Mouse (Mus musculus) small intestine, adult 2 months (tissue): Measurements from ENCODE around the gene Sgk1. TPM values are rescaled to one million over a fixed set of nuclear protein-coding genes. Genes with fewer than 3 reads are reported as not detected.

Experiments
- H3K27ac ChIP-seq: fragments of 200-500 bp; 2 replicates; pipeline ENCODE4 v1.5.1; 2012; ENCODE audit warnings: low read depth, low read length, control low read depth, inconsistent platforms; ENCODE audit not compliant: insufficient read depth
- H3K27me3 ChIP-seq: fragments of 200-500 bp; 2 replicates; pipeline ENCODE4 v1.6.1; 2012; ENCODE audit warnings: mild to moderate bottlenecking, moderate library complexity, low read length, inconsistent platforms; ENCODE audit not compliant: control insufficient read depth, insufficient read depth
- H3K36me3 ChIP-seq: fragments of 200-500 bp; 2 replicates; pipeline ENCODE4 v1.6.1; 2012; ENCODE audit warnings: mild to moderate bottlenecking, low read length, control low read depth, inconsistent platforms; ENCODE audit not compliant: control insufficient read depth, insufficient read depth
- H3K4me1 ChIP-seq: fragments of 200-500 bp; 2 replicates; pipeline ENCODE4 v1.6.1; 2012; ENCODE audit warnings: low read length, inconsistent platforms, mixed read lengths; ENCODE audit not compliant: control insufficient read depth, insufficient read depth, insufficient read length
- H3K4me3 ChIP-seq: fragments of 200-500 bp; 2 replicates; pipeline ENCODE4 v1.5.1; 2012; ENCODE audit warnings: low read depth, mild to moderate bottlenecking, control low read depth, inconsistent platforms, low read length, moderate library complexity
- CTCF ChIP-seq: fragments of 200-500 bp; IDR thresholded peaks from 2 replicates; pipeline ENCODE4 v1.5.1; 2012; ENCODE audit warnings: low read depth, mild to moderate bottlenecking, control low read depth, inconsistent platforms, low read length, moderate library complexity, mixed read lengths; ENCODE audit not compliant: insufficient replicate concordance, insufficient read length; ENCODE audit errors: extremely low read depth
- POLR2A ChIP-seq: fragments of 200-500 bp; IDR thresholded peaks from 2 replicates; pipeline ENCODE4 v1.6.1; 2012; ENCODE audit warnings: low read depth, mild to moderate bottlenecking, control low read depth, inconsistent platforms, low read length, moderate library complexity
- WGBS: fragments of 180-500 bp; shearing (Covaris S2); methylation state at CpG from one replicate; pipeline ENCODE4 v1.1.7; 2018; 5-methylcytosine and 5-hydroxymethylcytosine counted together
- polyA plus RNA-seq: library from polyadenylated mRNA; depleted of rRNA; stranded (reverse); fragments of >200 nt; gene quantifications from 2 replicates; pipeline ENCODE4 v1.2.3, GENCODE M21; 2012

Sgk1 gene
- polyA plus RNA-seq, 1 experiment, result 44.9 TPM

DNA sequence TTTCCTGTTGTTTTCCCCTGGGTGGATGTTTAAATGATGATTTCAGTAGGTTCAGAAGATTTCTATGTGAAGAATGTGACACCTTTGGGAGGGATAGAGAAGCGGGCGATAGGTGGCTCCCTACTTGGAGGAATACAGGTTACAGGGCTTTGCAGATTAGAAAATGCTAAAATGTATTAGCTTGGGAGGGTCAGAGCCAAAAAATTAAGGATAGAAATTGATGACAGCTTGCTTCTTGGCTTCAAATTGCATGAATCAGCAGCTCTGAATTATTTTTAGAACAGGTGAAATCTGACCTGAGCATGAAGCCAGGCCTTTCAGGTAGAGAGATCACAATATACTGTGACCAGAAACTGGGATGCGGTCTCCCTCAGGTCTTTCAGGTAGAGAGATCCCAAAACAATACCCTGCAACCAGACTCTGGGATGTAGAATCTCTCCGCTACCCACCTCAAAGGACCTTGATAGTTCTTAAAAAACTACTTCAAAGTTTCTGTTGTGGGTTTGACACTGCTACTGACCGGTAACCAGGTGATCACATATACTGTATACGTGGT is 61.2 kb downstream of the Sgk1 start:
- H3K36me3 ChIP-seq, result no peaks in the 10 kb centered on the region
- WGBS, result 90% methylated on average over 6 of the region's 6 CpGs
- H3K4me1 ChIP-seq, result 0 out of 2 replicates have a peak, but pooled peaks cover 2% of the 10 kb centered on the region
- TF ChIP-seq POLR2A, result no peak
- no peak for TF ChIP-seq CTCF
- no peak overlapping the region for H3K4me3 ChIP-seq
- no peaks in the 10 kb centered on the region for H3K27me3 ChIP-seq
- H3K27ac ChIP-seq, result no peak overlapping the region

- H3K27me3 ChIP-seq, result no peaks in the 10 kb centered on the region
- no peak for TF ChIP-seq POLR2A
- no peak for TF ChIP-seq CTCF
- no peaks in the 10 kb centered on the region for H3K36me3 ChIP-seq
- H3K27ac ChIP-seq, result no peak overlapping the region
- 0 out of 2 replicates have a peak, but pooled peaks cover 2% of the 10 kb centered on the region for H3K4me1 ChIP-seq
- 64% methylated on average over 1 of the region's 1 CpGs for WGBS
- no peak overlapping the region for H3K4me3 ChIP-seq
Observed at GRCm38 (mm10) chr10:21945195-21945594, 63.2 kb downstream of the Sgk1 start.

- Histone ChIP-seq H3K27ac (no peak overlapping the region), H3K4me1 (0 out of 2 replicates have a peak, but pooled peaks cover 2% of the 10 kb centered on the region), H3K4me3 (no peak overlapping the region), H3K36me3 (no peaks in the 10 kb centered on the region), H3K27me3 (no peaks in the 10 kb centered on the region)
- TF ChIP-seq POLR2A (no peak), CTCF (no peak)
- WGBS, result 45% methylated on average over 9 of the region's 9 CpGs
Observed at GRCm38 (mm10) chr10:21946751-21947351, 64.9 kb downstream of the Sgk1 start.

DNA sequence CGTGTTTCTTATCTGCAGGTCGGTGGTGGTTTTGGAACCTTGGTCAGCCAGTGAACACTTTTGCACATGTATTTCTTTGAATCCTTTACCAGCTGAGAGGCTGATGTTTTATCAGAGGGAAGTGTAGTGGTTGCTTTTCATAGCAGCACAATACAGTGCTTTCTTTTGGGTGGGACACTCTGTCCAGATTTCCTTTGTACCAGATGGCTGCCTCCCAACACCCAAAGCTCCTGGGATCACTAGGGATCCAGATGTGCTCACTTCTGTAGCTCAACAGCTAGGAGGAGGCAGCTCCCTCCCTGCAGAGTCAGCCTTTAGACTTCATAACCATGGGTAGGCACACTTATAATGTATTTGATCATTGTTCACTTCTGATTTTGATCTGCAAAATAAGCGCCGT is 70.5 kb downstream of the Sgk1 start:
- H3K27me3 ChIP-seq, result no peaks in the 10 kb centered on the region
- no peak overlapping the region for H3K27ac ChIP-seq
- no peak for TF ChIP-seq CTCF
- TF ChIP-seq POLR2A, result no peak
- WGBS, result 77% methylated on average over 4 of the region's 4 CpGs
- H3K4me3 ChIP-seq, result no peak overlapping the region
- H3K36me3 ChIP-seq, result no peaks in the 10 kb centered on the region
- H3K4me1 ChIP-seq, result no peaks in the 10 kb centered on the region

- no peaks in the 10 kb centered on the region for H3K27me3 ChIP-seq
- WGBS, result 34% methylated on average over 2 of the region's 2 CpGs
- no peak for TF ChIP-seq POLR2A
- TF ChIP-seq CTCF, result no peak
- peaks cover 2% of the 10 kb centered on the region; the same call in 1 of the 2 replicates for H3K4me1 ChIP-seq
- H3K4me3 ChIP-seq, result no peak overlapping the region
- H3K27ac ChIP-seq, result no peak overlapping the region
- no peaks in the 10 kb centered on the region for H3K36me3 ChIP-seq
Observed at GRCm38 (mm10) chr10:21961111-21961510, 79.1 kb downstream of the Sgk1 start.

- WGBS, result 60% methylated on average over 7 of the region's 7 CpGs
- no peak overlapping the region for H3K27ac ChIP-seq
- H3K36me3 ChIP-seq, result no peaks in the 10 kb centered on the region
- no peaks in the 10 kb centered on the region for H3K27me3 ChIP-seq
- no peak overlapping the region for H3K4me3 ChIP-seq
- TF ChIP-seq CTCF, result no peak
- TF ChIP-seq POLR2A, result no peak
- peaks cover 2% of the 10 kb centered on the region; the same call in 1 of the 2 replicates for H3K4me1 ChIP-seq
Observed at GRCm38 (mm10) chr10:21963005-21963404, 81.0 kb downstream of the Sgk1 start.

DNA sequence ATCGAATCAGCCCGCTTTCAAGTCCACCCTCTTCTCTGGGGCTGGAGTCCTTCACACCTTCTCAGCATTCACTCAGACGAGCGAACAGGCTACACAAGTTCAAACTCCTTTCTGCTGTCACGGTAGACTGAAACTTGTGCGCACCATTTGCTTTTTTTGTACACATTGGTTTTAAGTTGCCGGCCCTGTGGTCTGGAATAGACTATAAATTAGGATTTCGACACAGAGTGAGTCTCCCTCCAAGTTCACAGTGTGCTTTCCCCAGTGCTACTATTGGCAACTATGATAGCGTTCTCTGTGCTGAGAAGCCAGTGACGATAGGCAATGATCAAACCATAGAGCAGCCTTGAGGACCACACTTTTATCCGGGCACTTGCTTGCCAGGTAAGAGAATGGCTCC is 91.7 kb downstream of the Sgk1 start:
- peaks cover 4% of the 10 kb centered on the region; the same call in 1 of the 2 replicates for H3K4me1 ChIP-seq
- no peaks in the 10 kb centered on the region for H3K36me3 ChIP-seq
- H3K4me3 ChIP-seq, result no peak overlapping the region
- no peak overlapping the region for H3K27ac ChIP-seq
- TF ChIP-seq POLR2A (no peak), CTCF (no peak)
- no peaks in the 10 kb centered on the region; the same call in 1 of the 2 replicates for H3K27me3 ChIP-seq
- 90% methylated on average over 11 of the region's 11 CpGs for WGBS

GRCm38 (mm10) chr10:21974801-21975200 is 92.8 kb downstream of the Sgk1 start:
- Histone ChIP-seq H3K27ac (no peak overlapping the region), H3K27me3 (no peaks in the 10 kb centered on the region), H3K36me3 (no peaks in the 10 kb centered on the region), H3K4me3 (no peak overlapping the region), H3K4me1 (peaks cover 4% of the 10 kb centered on the region; the same call in 1 of the 2 replicates)
- TF ChIP-seq CTCF, result no peak
- 72% methylated on average over 3 of the region's 3 CpGs for WGBS
